In the genomic region with DNA sequence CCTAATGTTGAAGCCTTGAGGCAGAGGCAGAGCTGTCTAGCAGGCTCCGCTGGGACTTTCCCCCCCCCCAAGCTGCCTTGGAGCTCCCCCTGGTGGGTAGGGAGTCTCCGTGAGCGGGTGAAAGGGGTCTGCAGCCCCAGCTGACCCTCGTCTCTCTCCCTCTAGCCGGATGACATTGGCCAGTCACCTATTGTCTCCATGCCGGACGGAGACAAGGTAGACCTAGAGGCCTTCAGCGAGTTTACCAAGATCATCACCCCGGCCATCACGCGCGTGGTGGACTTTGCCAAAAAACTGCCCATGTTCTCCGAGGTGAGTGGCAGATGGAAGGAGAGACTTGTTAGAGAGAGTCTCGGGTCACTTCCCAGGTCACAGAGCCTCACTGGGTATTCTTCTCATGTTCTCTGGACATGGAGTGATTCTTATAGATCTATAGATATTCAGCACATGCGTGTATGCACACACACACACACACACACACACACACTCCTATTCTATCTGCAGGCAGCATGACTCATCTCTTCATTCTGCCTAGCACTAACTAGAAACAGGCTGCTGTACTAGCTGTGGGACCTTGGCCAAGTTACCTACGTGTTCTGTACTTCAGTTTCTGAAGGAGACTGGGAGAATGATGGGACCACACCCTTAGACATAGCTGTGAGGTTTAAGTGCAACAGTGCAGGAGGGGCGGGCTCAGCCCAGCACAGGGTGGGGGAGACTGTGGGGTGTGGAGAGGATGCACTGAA, we compare ENCODE assay signal across 9 mouse cellular contexts. TPM values are rescaled to one million over a fixed set of nuclear protein-coding genes. Genes with fewer than 3 reads are reported as not detected.
DNase-seq lines count a peak whose midpoint lies in the region; ATAC-seq and TF ChIP-seq lines count a peak whose summit lies in the region.
"Had no signal": no experiment of that assay in that cellular context is flagged by ENCODE, and none has a peak within 500 bp of the region (broad histone marks: within the 10 kb centered on the region; RNA-seq: fewer than 3 reads in every experiment).

No protein-coding gene starts in this region.

- H3K4me1 ChIP-seq in forebrain, postnatal 0 days (ENCODE audit: insufficient read depth), result 0 out of 2 replicates have a peak, but pooled peaks cover 5% of the 10 kb centered on the region
- H3K4me1 ChIP-seq in forebrain, embryonic 10.5 days, result peaks cover 39% of the 10 kb centered on the region
- H3K4me1 ChIP-seq in neural tube, embryonic 11.5 days (ENCODE audit: control insufficient read depth, insufficient read depth, low read length), result peaks cover 20% of the 10 kb centered on the region
- H3K4me1 ChIP-seq in neural tube, embryonic 15.5 days, result peaks cover 30% of the 10 kb centered on the region
- H3K4me1 ChIP-seq in heart, embryonic 15.5 days (replicated peaks), result peaks cover 49% of the 10 kb centered on the region
- H3K4me1 ChIP-seq in lung, embryonic 14.5 days (ENCODE audit: insufficient read depth), result peaks cover 26% of the 10 kb centered on the region
- H3K4me1 ChIP-seq in forebrain, embryonic 12.5 days, result peaks cover 29% of the 10 kb centered on the region

- H3K27me3 ChIP-seq in forebrain, postnatal 0 days (ENCODE audit: insufficient read depth, low read length), result no peaks in the 10 kb centered on the region
- no peaks in the 10 kb centered on the region for H3K27me3 ChIP-seq in forebrain, embryonic 10.5 days (ENCODE audit: poor library complexity, severe bottlenecking)
- no peaks in the 10 kb centered on the region for H3K27me3 ChIP-seq in neural tube, embryonic 11.5 days (ENCODE audit: control insufficient read depth, insufficient read depth, low read length)
- H3K27me3 ChIP-seq in neural tube, embryonic 15.5 days (replicated peaks), result no peaks in the 10 kb centered on the region
- H3K27me3 ChIP-seq in heart, embryonic 15.5 days, result no peaks in the 10 kb centered on the region
- no peaks in the 10 kb centered on the region for H3K27me3 ChIP-seq in lung, embryonic 14.5 days (ENCODE audit: insufficient read depth, low read length)
- H3K27me3 ChIP-seq in forebrain, embryonic 12.5 days, result no peaks in the 10 kb centered on the region
- H3K27me3 ChIP-seq: neural tube, embryonic 12.5 days had no signal

- peak; percentile 62 for TF ChIP-seq CTCF in forebrain, postnatal 0 days (IDR thresholded peaks at IDR 0.05; ENCODE audit: low read depth)
- TF ChIP-seq CTCF in lung, embryonic 14.5 days (IDR thresholded peaks at IDR 0.05; ENCODE audit: low read depth), result peak; percentile 62

- no peak for ATAC-seq in forebrain, postnatal 0 days
- no peak for ATAC-seq in neural tube, embryonic 11.5 days (ENCODE audit: insufficient read depth, low FRiP score, low TSS enrichment)
- no peak for ATAC-seq in neural tube, embryonic 15.5 days (ENCODE audit: low FRiP score)
- ATAC-seq in heart, embryonic 15.5 days (replicated peaks; ENCODE audit: insufficient number of reproducible peaks, insufficient read depth, low FRiP score, low read depth), result no peak
- ATAC-seq in lung, embryonic 14.5 days (ENCODE audit: insufficient read depth), result no peak
- ATAC-seq in forebrain, embryonic 12.5 days (ENCODE audit: low FRiP score), result no peak

- no peak for DNase-seq in forebrain, postnatal 0 days
- DNase-seq in forebrain, embryonic 10.5 days (ENCODE audit: extremely low spot score, low spot score), result no peak
- peak; percentile 24 for DNase-seq in neural tube, embryonic 11.5 days (ENCODE audit: low spot score)
- DNase-seq in lung, embryonic 14.5 days, result peak; percentile 42
- DNase-seq in testis, postnatal 14 days (ENCODE audit: low spot score), result no peak

- WGBS in forebrain, postnatal 0 days, result 57% methylated on average over 17 of the region's 17 CpGs
- 69% methylated on average over 17 of the region's 17 CpGs for WGBS in forebrain, embryonic 10.5 days
- WGBS in neural tube, embryonic 11.5 days, result 73% methylated on average over 17 of the region's 17 CpGs
- WGBS in neural tube, embryonic 15.5 days, result 69% methylated on average over 17 of the region's 17 CpGs
- WGBS in heart, embryonic 15.5 days, result 56% methylated on average over 17 of the region's 17 CpGs
- WGBS in lung, embryonic 14.5 days, result 62% methylated on average over 17 of the region's 17 CpGs
- 68% methylated on average over 17 of the region's 17 CpGs for WGBS in forebrain, embryonic 12.5 days

- H3K4me2 ChIP-seq in forebrain, postnatal 0 days (ENCODE audit: low read depth), result no peak overlapping the region
- no peak overlapping the region for H3K4me2 ChIP-seq in neural tube, embryonic 11.5 days (ENCODE audit: low read depth)
- no peak overlapping the region for H3K4me2 ChIP-seq in neural tube, embryonic 15.5 days
- no peak overlapping the region for H3K4me2 ChIP-seq in heart, embryonic 15.5 days
- no peak overlapping the region for H3K4me2 ChIP-seq in lung, embryonic 14.5 days
- H3K4me2 ChIP-seq in forebrain, embryonic 12.5 days, result no peak overlapping the region
- H3K4me2 ChIP-seq: neural tube, embryonic 12.5 days had no signal

- no peak overlapping the region for H3K9ac ChIP-seq in forebrain, postnatal 0 days
- H3K9ac ChIP-seq in neural tube, embryonic 11.5 days (ENCODE audit: low read length), result no peak overlapping the region
- H3K9ac ChIP-seq in neural tube, embryonic 15.5 days (replicated peaks), result no peak overlapping the region
- no peak overlapping the region for H3K9ac ChIP-seq in heart, embryonic 15.5 days
- H3K9ac ChIP-seq in lung, embryonic 14.5 days, result no peak overlapping the region
- H3K9ac ChIP-seq in forebrain, embryonic 12.5 days, result no peak overlapping the region
- H3K9ac ChIP-seq: neural tube, embryonic 12.5 days had no signal

- no peak overlapping the region for H3K4me3 ChIP-seq in forebrain, postnatal 0 days (ENCODE audit: low read depth, low read length)
- H3K4me3 ChIP-seq in forebrain, embryonic 10.5 days, result no peak overlapping the region
- H3K4me3 ChIP-seq in neural tube, embryonic 11.5 days (ENCODE audit: low read depth, low read length), result no peak overlapping the region
- H3K4me3 ChIP-seq in neural tube, embryonic 15.5 days (replicated peaks), result no peak overlapping the region
- H3K4me3 ChIP-seq in heart, embryonic 15.5 days, result no peak overlapping the region
- no peak overlapping the region for H3K4me3 ChIP-seq in lung, embryonic 14.5 days (ENCODE audit: low read depth, low read length)
- no peak overlapping the region for H3K4me3 ChIP-seq in forebrain, embryonic 12.5 days (replicated peaks)
- H3K4me3 ChIP-seq: neural tube, embryonic 12.5 days had no signal

- H3K9me3 ChIP-seq in forebrain, postnatal 0 days (ENCODE audit: low read length), result no peaks in the 10 kb centered on the region
- no peaks in the 10 kb centered on the region for H3K9me3 ChIP-seq in forebrain, embryonic 10.5 days
- no peaks in the 10 kb centered on the region for H3K9me3 ChIP-seq in neural tube, embryonic 11.5 days (ENCODE audit: control insufficient read depth, low read length)
- H3K9me3 ChIP-seq in neural tube, embryonic 15.5 days (replicated peaks), result no peaks in the 10 kb centered on the region
- no peaks in the 10 kb centered on the region for H3K9me3 ChIP-seq in heart, embryonic 15.5 days (replicated peaks)
- H3K9me3 ChIP-seq in lung, embryonic 14.5 days (ENCODE audit: low read depth, low read length), result no peaks in the 10 kb centered on the region
- no peaks in the 10 kb centered on the region for H3K9me3 ChIP-seq in forebrain, embryonic 12.5 days
- H3K9me3 ChIP-seq: neural tube, embryonic 12.5 days had no signal

- peaks cover 72% of the 10 kb centered on the region for H3K36me3 ChIP-seq in forebrain, postnatal 0 days (ENCODE audit: insufficient read depth)
- H3K36me3 ChIP-seq in forebrain, embryonic 10.5 days (replicated peaks), result peaks cover 65% of the 10 kb centered on the region
- H3K36me3 ChIP-seq in neural tube, embryonic 11.5 days (ENCODE audit: control insufficient read depth, insufficient read depth, low read length), result peaks cover 4% of the 10 kb centered on the region
- peaks cover 59% of the 10 kb centered on the region for H3K36me3 ChIP-seq in neural tube, embryonic 15.5 days
- H3K36me3 ChIP-seq in heart, embryonic 15.5 days, result peaks cover 66% of the 10 kb centered on the region
- H3K36me3 ChIP-seq in lung, embryonic 14.5 days (ENCODE audit: insufficient read depth), result peaks cover 64% of the 10 kb centered on the region
- H3K36me3 ChIP-seq in forebrain, embryonic 12.5 days (replicated peaks), result peaks cover 60% of the 10 kb centered on the region

- H3K27ac ChIP-seq in forebrain, postnatal 0 days (ENCODE audit: low read depth, low read length), result no peak overlapping the region
- no peak overlapping the region for H3K27ac ChIP-seq in forebrain, embryonic 10.5 days
- no peak overlapping the region for H3K27ac ChIP-seq in neural tube, embryonic 11.5 days (ENCODE audit: low read depth, low read length)
- no peak overlapping the region for H3K27ac ChIP-seq in neural tube, embryonic 15.5 days (replicated peaks)
- H3K27ac ChIP-seq in heart, embryonic 15.5 days, result peak overlapping the region; percentile 33; the same call in 1 of the 2 replicates
- H3K27ac ChIP-seq in lung, embryonic 14.5 days (ENCODE audit: low read depth), result peak overlapping the region; percentile 48; the same call in 1 of the 2 replicates
- no peak overlapping the region for H3K27ac ChIP-seq in forebrain, embryonic 12.5 days
- H3K27ac ChIP-seq: neural tube, embryonic 12.5 days had no signal

RNA-seq across cellular contexts. Expression of a gene that starts 12.2 kb away (rescaled TPM):
- 4.5 and 6.7 TPM in 2 replicates for total RNA-seq in forebrain, postnatal 0 days (2014; rRNA removed)
- 10.8 and 11.4 TPM in 2 replicates for polyA plus RNA-seq in forebrain, postnatal 0 days (2015; fragmentation: Nextera tagmentation; extraction: Ambion mirVana)
- polyA plus RNA-seq in forebrain, embryonic 10.5 days (2016; fragmentation: Nextera tagmentation; extraction: Ambion mirVana), result 1.5 TPM in 2 replicates
- polyA plus RNA-seq in neural tube, embryonic 11.5 days (2014; fragmentation: Nextera tagmentation; extraction: Ambion mirVana), result 1.5 and 1.9 TPM in 2 replicates
- 3.8 and 4.0 TPM in 2 replicates for polyA plus RNA-seq in neural tube, embryonic 15.5 days (2015; fragmentation: Nextera tagmentation; extraction: Ambion mirVana)
- polyA plus RNA-seq in heart, embryonic 15.5 days (2015; fragmentation: Nextera tagmentation; extraction: Ambion mirVana), result 7.0 and 7.5 TPM in 2 replicates
- 1.4 and 1.7 TPM in 2 replicates for polyA plus RNA-seq in lung, embryonic 14.5 days (2014; fragmentation: Nextera tagmentation; extraction: Ambion mirVana)
- polyA plus RNA-seq in forebrain, embryonic 12.5 days (2016; fragmentation: Nextera tagmentation; extraction: Ambion mirVana), result 2.1 and 2.2 TPM in 2 replicates

RNA-seq across cellular contexts. Expression of a gene that starts 22.5 kb away (rescaled TPM):
- total RNA-seq in forebrain, postnatal 0 days (2014; rRNA removed), result 1,003 and 1,159 TPM in 2 replicates
- 223 and 233 TPM in 2 replicates for polyA plus RNA-seq in forebrain, postnatal 0 days (2015; fragmentation: Nextera tagmentation; extraction: Ambion mirVana)
- polyA plus RNA-seq in forebrain, embryonic 10.5 days (2016; fragmentation: Nextera tagmentation; extraction: Ambion mirVana), result 9.5 and 10.9 TPM in 2 replicates
- 32.0 and 34.7 TPM in 2 replicates for polyA plus RNA-seq in neural tube, embryonic 11.5 days (2014; fragmentation: Nextera tagmentation; extraction: Ambion mirVana)
- polyA plus RNA-seq in neural tube, embryonic 15.5 days (2015; fragmentation: Nextera tagmentation; extraction: Ambion mirVana), result 104 and 125 TPM in 2 replicates
- 34.8 and 39.5 TPM in 2 replicates for polyA plus RNA-seq in heart, embryonic 15.5 days (2015; fragmentation: Nextera tagmentation; extraction: Ambion mirVana)
- 46.8 and 47.1 TPM in 2 replicates for polyA plus RNA-seq in lung, embryonic 14.5 days (2014; fragmentation: Nextera tagmentation; extraction: Ambion mirVana)
- polyA plus RNA-seq in forebrain, embryonic 12.5 days (2016; fragmentation: Nextera tagmentation; extraction: Ambion mirVana), result 53.4 and 59.8 TPM in 2 replicates

RNA-seq across cellular contexts. Expression of a gene that starts 32.4 kb away (rescaled TPM):
- 87.2 and 94.6 TPM in 2 replicates for total RNA-seq in forebrain, postnatal 0 days (2014; rRNA removed)
- 16.3 and 24.1 TPM in 2 replicates for polyA plus RNA-seq in forebrain, postnatal 0 days (2015; fragmentation: Nextera tagmentation; extraction: Ambion mirVana)
- polyA plus RNA-seq in forebrain, embryonic 10.5 days (2016; fragmentation: Nextera tagmentation; extraction: Ambion mirVana), result 22.9 and 24.1 TPM in 2 replicates
- 24.1 and 24.2 TPM in 2 replicates for polyA plus RNA-seq in neural tube, embryonic 11.5 days (2014; fragmentation: Nextera tagmentation; extraction: Ambion mirVana)
- 27.5 and 30.1 TPM in 2 replicates for polyA plus RNA-seq in neural tube, embryonic 15.5 days (2015; fragmentation: Nextera tagmentation; extraction: Ambion mirVana)
- polyA plus RNA-seq in heart, embryonic 15.5 days (2015; fragmentation: Nextera tagmentation; extraction: Ambion mirVana), result 15.5 and 17.2 TPM in 2 replicates
- polyA plus RNA-seq in lung, embryonic 14.5 days (2014; fragmentation: Nextera tagmentation; extraction: Ambion mirVana), result 16.2 and 16.3 TPM in 2 replicates
- 39.3 and 39.9 TPM in 2 replicates for polyA plus RNA-seq in forebrain, embryonic 12.5 days (2016; fragmentation: Nextera tagmentation; extraction: Ambion mirVana)

RNA-seq across cellular contexts. Expression of a gene that starts 33.7 kb away (rescaled TPM):
- 54.0 and 66.5 TPM in 2 replicates for total RNA-seq in forebrain, postnatal 0 days (2014; rRNA removed)
- 46.4 and 49.3 TPM in 2 replicates for polyA plus RNA-seq in forebrain, postnatal 0 days (2015; fragmentation: Nextera tagmentation; extraction: Ambion mirVana)
- 69.7 and 77.3 TPM in 2 replicates for polyA plus RNA-seq in forebrain, embryonic 10.5 days (2016; fragmentation: Nextera tagmentation; extraction: Ambion mirVana)
- polyA plus RNA-seq in neural tube, embryonic 11.5 days (2014; fragmentation: Nextera tagmentation; extraction: Ambion mirVana), result 67.6 and 74.5 TPM in 2 replicates
- polyA plus RNA-seq in neural tube, embryonic 15.5 days (2015; fragmentation: Nextera tagmentation; extraction: Ambion mirVana), result 59.6 and 60.9 TPM in 2 replicates
- polyA plus RNA-seq in heart, embryonic 15.5 days (2015; fragmentation: Nextera tagmentation; extraction: Ambion mirVana), result 33.5 and 43.0 TPM in 2 replicates
- polyA plus RNA-seq in lung, embryonic 14.5 days (2014; fragmentation: Nextera tagmentation; extraction: Ambion mirVana), result 53.0 and 53.5 TPM in 2 replicates
- polyA plus RNA-seq in forebrain, embryonic 12.5 days (2016; fragmentation: Nextera tagmentation; extraction: Ambion mirVana), result 88.1 and 95.0 TPM in 2 replicates

RNA-seq across cellular contexts. Expression of a gene that starts 41.8 kb away (rescaled TPM):
- total RNA-seq in forebrain, postnatal 0 days (2014; rRNA removed), result 22.5 and 27.2 TPM in 2 replicates
- 29.5 and 37.4 TPM in 2 replicates for polyA plus RNA-seq in forebrain, postnatal 0 days (2015; fragmentation: Nextera tagmentation; extraction: Ambion mirVana)
- polyA plus RNA-seq in forebrain, embryonic 10.5 days (2016; fragmentation: Nextera tagmentation; extraction: Ambion mirVana), result 45.7 and 49.7 TPM in 2 replicates
- 55.4 and 59.4 TPM in 2 replicates for polyA plus RNA-seq in neural tube, embryonic 11.5 days (2014; fragmentation: Nextera tagmentation; extraction: Ambion mirVana)
- polyA plus RNA-seq in neural tube, embryonic 15.5 days (2015; fragmentation: Nextera tagmentation; extraction: Ambion mirVana), result 44.3 and 46.8 TPM in 2 replicates
- polyA plus RNA-seq in heart, embryonic 15.5 days (2015; fragmentation: Nextera tagmentation; extraction: Ambion mirVana), result 21.3 and 27.6 TPM in 2 replicates
- 41.0 and 42.8 TPM in 2 replicates for polyA plus RNA-seq in lung, embryonic 14.5 days (2014; fragmentation: Nextera tagmentation; extraction: Ambion mirVana)
- 63.2 and 67.4 TPM in 2 replicates for polyA plus RNA-seq in forebrain, embryonic 12.5 days (2016; fragmentation: Nextera tagmentation; extraction: Ambion mirVana)

Comparison
In these comparisons a context has a peak if more than half of its experiments do, and no peak if none do; other contexts are left out.
1. DNase-seq: peak in neural tube, embryonic 11.5 days (single experiment) and lung, embryonic 14.5 days (single experiment); none in forebrain, postnatal 0 days (single experiment), forebrain, embryonic 10.5 days (single experiment) and testis, postnatal 14 days (single experiment).
2. H3K27ac ChIP-seq: peak in heart, embryonic 15.5 days (single experiment) and lung, embryonic 14.5 days (single experiment); none in forebrain, postnatal 0 days (single experiment), forebrain, embryonic 10.5 days (single experiment), neural tube, embryonic 11.5 days (single experiment), neural tube, embryonic 15.5 days (single experiment) and forebrain, embryonic 12.5 days (single experiment).